Mouse (Mus musculus) heart, postnatal 0 days (tissue): ENCODE measurements around the gene Lamp1.

Source experiments
- CTCF ChIP-seq: IDR thresholded peaks from 2 replicates; pipeline ENCODE4 v1.5.1; 2016; ENCODE audit warnings: antibody characterized with exemption, control low read depth, low read depth
- EP300 ChIP-seq: IDR thresholded peaks from 2 replicates; pipeline ENCODE4 v1.6.1; 2016; ENCODE audit warnings: antibody characterized with exemption, low read depth

- TF ChIP-seq CTCF: no peak
- TF ChIP-seq EP300: no peak
Observed at GRCm38 (mm10) chr8:13217986-13218385, 59.0 kb downstream of the Lamp1 start.
